Mouse (Mus musculus): ENCODE data around the gene Pnpla6.
"Not testable (repeated sequence)": the region's sequence is repeated elsewhere in the genome, so short reads cannot be mapped to it uniquely, and the experiment has no call there.

Pnpla6 gene

DNA sequence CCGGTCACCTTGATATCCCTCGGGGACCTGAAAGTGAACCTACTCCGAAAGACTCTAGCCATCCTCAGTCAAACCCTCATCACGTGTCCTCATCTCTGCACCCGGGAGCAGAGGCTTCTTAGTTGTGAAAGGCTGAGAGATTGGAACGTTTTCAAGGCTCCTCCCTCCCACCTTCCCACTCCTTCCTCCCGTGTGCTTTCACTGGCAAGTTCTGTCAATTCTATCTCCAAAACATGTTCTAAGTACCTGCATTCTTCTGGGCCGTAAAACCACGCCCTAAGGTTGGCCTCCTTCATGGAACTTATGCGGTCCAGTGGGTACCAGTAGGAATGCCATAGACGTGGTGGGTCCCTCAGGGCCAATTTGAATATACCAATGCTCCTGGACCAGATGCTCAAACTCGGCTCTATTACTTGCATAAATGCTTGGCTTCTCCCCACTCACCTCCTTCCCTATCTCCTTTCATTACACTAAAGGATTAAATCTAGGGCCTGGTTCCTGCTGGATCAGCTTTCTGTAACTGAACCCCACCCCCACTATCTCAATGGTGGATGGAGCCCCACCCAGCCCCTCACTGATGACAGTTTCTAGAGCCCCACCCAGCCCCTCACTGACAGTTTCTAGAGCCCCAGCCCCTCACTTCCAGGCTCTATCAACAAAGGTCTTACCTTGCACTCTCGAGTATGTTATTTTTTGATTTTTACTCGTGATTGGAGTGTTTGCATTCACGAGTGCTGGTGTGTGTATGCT, 61.2 kb downstream of the Pnpla6 start:
- DNase-seq (ENCODE audit: low spot score), result no peak

DNA sequence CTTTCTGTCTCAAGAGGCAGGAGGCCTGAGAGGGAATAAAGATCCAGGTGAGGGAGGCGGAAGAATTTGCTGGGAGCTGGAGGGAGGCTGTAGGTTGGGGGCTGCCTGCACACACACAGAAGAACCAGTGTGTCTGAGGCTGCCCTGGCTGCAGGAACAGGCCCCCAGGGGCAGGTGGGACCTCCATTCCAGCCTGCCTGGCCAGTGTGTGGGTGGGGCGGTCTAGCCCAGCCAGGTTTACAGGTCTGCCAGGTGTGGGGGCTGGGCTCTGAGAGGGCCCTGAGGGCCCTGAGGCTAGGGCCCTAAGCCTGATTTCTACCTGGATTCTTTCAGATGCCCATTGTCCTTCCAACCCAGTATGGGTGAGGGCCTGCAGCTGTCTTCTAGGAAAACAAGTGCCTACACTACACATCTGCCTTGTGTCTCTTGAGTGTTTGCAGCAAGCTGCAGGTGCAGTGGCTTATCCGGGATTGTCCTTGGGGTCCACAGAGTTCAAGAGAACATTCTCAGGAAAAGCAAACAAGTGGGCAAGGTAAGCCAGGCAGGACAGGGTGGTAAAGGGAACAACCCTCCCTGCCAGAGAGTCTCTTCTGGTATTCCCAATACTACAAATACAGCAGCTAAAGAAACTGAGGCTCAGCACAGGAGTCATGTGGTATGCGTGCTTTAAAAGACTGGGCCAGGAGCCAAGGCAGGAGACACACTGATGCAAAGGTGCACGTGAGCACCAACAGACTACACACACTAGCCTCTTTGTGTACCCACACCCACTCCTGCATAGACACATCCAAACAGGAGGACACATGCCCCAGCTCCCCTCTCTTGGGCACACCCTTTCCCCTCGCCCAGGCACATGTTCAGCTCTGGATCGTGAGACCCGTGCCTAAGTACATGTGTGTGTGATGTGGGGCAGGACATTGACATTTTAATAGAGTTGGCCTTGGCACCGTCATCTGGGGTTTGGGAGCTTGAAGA, 64.5 kb downstream of the Pnpla6 start:
- DNase-seq (ENCODE audit: low spot score), result no peak

GRCm38 (mm10) chr8:3581961-3582360, 66.8 kb downstream of the Pnpla6 start:
- not testable (repeated sequence) for DNase-seq (ENCODE audit: low spot score)

- no peak for DNase-seq (ENCODE audit: low spot score)
These were observed 71.3 kb downstream of the Pnpla6 start for GRCm38 (mm10) chr8:3586452-3586851.

DNA sequence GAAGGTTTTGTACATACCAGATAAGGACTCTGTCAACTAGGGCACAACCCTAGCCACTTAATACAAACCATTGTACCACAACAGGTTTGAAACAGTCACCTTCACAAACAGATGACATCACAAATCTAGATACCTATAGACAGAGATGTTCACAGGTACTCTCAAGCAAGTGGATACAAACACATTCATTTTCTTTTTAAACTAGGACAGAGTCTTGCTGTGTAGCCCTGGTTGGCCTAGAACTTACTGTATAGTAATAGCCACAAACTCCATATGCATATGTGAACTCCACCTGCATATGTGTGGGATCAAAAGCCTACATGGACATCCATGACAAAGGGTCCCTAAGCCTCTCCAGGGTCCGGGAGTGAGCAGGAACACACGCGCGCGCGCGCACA, 71.8 kb downstream of the Pnpla6 start, which contains the start of gene Camsap3:
Camsap3 (plus strand) TSS at position 301 of the 398 bp plus-strand sequence.
- DNase-seq (ENCODE audit: low spot score), result no peak

DNA sequence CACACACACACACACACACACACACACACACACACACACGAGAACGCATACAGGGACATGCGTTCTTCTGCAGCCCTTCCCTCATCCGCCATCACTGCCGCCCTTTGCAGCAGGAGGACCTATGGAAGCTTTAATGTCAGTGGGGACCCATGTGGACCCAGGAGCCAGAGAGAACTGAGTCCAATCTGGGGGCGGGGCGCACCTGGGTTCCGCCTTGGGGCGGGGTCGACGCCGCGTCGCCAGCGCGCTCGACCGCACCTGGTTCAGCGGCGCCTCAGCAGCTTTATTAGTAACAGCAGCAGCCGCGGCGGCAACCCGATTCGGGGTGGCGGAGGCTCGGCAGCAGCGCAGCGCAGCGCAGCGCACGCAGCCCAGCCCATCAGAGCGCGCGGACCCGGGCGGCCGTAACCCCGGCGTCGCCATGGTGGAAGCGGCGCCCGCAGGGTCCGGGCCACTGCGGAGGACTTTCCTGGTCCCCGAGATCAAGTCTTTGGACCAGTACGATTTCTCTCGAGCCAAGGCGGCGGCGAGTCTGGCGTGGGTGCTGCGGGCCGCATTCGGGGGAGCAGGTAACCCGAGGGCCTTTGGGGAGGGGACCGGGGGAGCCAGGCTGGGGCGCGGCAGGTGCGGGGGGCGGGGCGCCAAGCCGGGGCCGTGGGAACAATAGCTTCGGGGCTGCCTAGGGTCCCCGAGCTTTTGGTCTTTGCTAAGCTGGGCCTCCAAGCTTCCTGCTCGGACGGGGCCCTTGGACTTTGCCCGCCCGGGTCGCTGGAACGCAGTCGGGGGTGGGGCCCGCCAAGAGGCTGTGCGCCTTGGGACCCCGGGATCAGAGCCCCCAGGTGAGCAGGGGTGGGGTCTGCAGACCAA, 72.4 kb downstream of the Pnpla6 start:
- DNase-seq (ENCODE audit: low spot score), result no peak

DNA sequence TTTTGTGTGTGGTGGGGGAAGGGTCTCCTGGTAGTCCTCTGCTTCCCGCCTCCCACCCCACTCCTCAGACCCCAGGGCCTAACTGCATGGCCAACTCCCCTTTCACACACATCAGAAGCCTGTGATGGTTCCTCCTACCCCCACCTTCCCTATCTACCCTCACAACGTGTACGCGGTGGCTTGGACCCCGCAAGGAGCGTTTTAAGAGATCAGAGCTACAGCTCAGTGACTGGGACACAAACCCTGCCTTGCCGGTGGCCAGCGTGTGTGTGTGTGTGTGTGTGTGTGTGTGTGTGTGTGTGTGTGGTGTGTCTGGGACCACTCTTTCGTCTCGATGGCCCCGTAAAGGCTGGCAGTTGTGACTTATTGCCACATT, 73.1 kb downstream of the Pnpla6 start:
- DNase-seq (ENCODE audit: low spot score), result no peak

DNA sequence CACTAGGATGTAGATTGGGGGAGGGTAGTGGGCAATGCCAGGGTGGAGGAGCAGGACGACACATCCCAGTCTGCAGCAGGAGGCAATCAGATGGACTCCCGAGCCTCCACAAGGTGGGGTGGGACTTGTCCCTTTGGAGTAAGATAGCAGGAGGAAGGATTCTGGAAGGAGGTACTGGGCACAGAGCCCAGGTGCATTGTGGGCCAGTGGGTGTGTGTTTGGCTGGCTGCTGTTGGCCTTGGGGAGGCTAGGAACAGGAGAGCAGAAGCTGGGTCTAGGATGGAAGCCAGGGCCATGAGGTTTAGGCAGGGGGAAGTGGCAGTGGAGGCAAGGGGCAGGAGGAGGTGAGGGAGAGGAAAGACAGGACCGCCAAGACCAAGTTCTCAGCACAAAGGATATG, 78.3 kb downstream of the Pnpla6 start:
- no peak for DNase-seq (ENCODE audit: low spot score)

All from ovary, postnatal 10 days (tissue).